Mouse (Mus musculus) bone marrow macrophage, adult 2 months (primary cell): ENCODE measurements around the gene Chrm3.

ENCODE experiments used
- CTCF ChIP-seq: IDR thresholded peaks from 2 replicates; pipeline ENCODE4 v1.5.1; 2012; ENCODE audit warnings: low read depth, mild to moderate bottlenecking, low read length, moderate library complexity
- POLR2A ChIP-seq: IDR thresholded peaks from 2 replicates; pipeline ENCODE4 v1.6.1; 2012; ENCODE audit warnings: mild to moderate bottlenecking, low read depth, low read length, borderline replicate concordance

GRCm38 (mm10) chr13:10066829-10067618, 293.6 kb downstream of the Chrm3 start:
- TF ChIP-seq POLR2A, result no peak
- TF ChIP-seq CTCF, result no peak
